Mouse (Mus musculus) cortical plate, adult 2 months (tissue): ENCODE results near the gene Eif3i. TPM values are rescaled to one million over a fixed set of nuclear protein-coding genes. Genes with fewer than 3 reads are reported as not detected.
"Not testable (repeated sequence)": the region's sequence is repeated elsewhere in the genome, so short reads cannot be mapped to it uniquely, and the experiment has no call there.

Experiments used
- H3K27ac ChIP-seq: fragments of 200-500 bp; 2 replicates; pipeline ENCODE4 v1.5.1; 2012; ENCODE audit warnings: low read length, control low read depth, inconsistent platforms; ENCODE audit not compliant: insufficient read depth
- H3K4me1 ChIP-seq: fragments of 200-500 bp; 2 replicates; pipeline ENCODE4 v1.6.1; 2011; ENCODE audit warnings: low read length; ENCODE audit not compliant: control insufficient read depth, insufficient read depth
- H3K4me3 ChIP-seq: fragments of 200-500 bp; 2 replicates; pipeline ENCODE4 v1.5.1; 2011; ENCODE audit warnings: mild to moderate bottlenecking, low read length, control low read depth; ENCODE audit not compliant: insufficient read depth
- CTCF ChIP-seq: fragments of 200-500 bp; IDR thresholded peaks from 2 replicates; pipeline ENCODE4 v1.5.1; 2011; ENCODE audit warnings: mild to moderate bottlenecking, control low read depth, low read length; ENCODE audit not compliant: insufficient read depth; ENCODE audit errors: extremely low read depth
- POLR2A ChIP-seq: fragments of 200-500 bp; IDR thresholded peaks from 2 replicates; pipeline ENCODE4 v1.6.1; 2011; ENCODE audit warnings: mild to moderate bottlenecking, low read length, control low read depth; ENCODE audit not compliant: insufficient read depth; ENCODE audit errors: extremely low read depth
- polyA plus RNA-seq: library from polyadenylated mRNA; depleted of rRNA; stranded (reverse); fragments of >200 nt; gene quantifications from 2 replicates; pipeline ENCODE4 v1.2.3, GENCODE M21; 2012

Eif3i gene
- polyA plus RNA-seq, 1 experiment: 228 TPM

DNA sequence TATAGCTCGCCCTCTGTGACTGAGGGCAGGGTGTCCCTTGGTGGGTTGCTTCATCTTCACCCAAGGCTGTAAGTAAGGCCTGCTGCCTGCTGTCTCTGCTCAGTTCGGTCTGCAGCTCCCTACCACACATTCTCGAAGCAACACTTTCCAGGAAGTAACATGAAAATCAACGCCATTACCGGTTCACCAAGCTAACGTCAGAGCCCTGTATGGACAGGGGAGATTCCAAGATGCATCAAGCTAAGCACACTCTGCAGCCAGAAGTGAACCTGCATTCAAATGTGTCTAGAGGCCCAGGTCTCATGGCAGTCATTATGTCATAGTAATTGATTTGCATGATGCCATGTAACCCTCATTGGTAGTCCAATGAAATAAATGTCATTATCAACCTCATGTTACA is 30.4 kb downstream of the Eif3i start:
- no peak overlapping the region for H3K27ac ChIP-seq
- TF ChIP-seq CTCF (no peak), POLR2A (no peak)
- H3K4me1 ChIP-seq: no peaks in the 10 kb centered on the region
- no peak overlapping the region for H3K4me3 ChIP-seq

DNA sequence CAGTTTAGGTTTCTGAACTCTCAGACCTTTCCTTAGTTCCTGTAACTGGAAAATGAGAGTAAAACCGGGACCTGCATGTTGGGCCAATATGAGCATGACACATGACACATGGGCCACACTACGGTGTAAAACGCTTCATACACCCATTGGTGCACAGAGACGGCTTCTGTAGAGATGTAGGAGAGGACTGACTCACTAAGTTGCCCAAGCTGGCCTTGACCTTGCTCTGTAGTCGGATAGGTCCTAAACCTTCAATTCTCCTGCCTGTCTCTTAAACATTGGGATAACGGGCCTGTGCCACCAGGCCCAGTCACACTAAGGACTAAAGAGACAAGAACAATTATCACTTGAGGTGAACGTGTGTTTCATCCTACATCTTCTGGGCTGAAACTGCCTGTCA is 32.1 kb downstream of the Eif3i start:
- Histone ChIP-seq H3K4me1 (no peaks in the 10 kb centered on the region), H3K27ac (no peak overlapping the region), H3K4me3 (no peak overlapping the region)
- TF ChIP-seq POLR2A: no peak
- TF ChIP-seq CTCF: no peak

DNA sequence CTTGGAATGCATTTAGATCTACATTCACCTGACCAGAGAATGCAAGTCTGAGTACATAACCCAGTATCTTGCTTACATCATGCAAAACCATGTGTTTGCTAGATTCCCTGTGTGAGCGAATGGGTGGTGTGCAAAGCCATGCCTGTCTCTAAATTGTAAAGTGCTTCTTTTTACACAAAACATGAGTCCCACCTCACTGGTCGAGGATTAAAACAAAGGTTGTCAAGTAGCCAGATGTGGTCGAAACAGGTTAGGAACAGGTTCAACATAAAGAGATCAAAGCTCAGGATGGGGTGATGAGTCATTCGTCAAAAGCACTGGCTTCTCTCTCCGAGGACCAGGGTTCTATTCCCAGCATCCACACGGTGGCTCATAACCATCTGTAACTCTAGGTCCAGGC is 35.3 kb downstream of the Eif3i start:
- no peak for TF ChIP-seq CTCF
- TF ChIP-seq POLR2A: no peak
- Histone ChIP-seq H3K4me3 (no peak overlapping the region), H3K27ac (no peak overlapping the region), H3K4me1 (no peaks in the 10 kb centered on the region)

DNA sequence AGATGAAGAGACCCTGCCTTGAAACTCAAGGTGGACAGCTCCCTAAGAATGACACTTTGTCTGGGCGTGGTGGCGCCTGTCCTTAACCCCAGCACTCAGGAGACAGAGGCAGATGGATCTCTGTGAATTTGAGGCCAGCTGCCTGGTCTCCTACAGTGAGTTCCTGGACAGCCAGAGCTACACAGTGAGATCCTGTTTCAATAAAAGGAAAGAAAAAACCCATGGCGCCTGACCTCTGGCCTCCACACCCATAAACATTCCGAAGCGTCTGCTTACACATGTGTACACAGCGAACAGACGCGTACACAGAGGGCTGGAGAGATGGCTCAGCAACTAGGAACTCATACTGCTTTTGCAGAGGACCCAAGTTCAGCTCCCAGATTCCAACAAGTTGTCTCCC is 36.7 kb downstream of the Eif3i start:
- Histone ChIP-seq H3K27ac (no peak overlapping the region), H3K4me1 (no peaks in the 10 kb centered on the region), H3K4me3 (no peak overlapping the region)
- TF ChIP-seq CTCF (no peak), POLR2A (no peak)

DNA sequence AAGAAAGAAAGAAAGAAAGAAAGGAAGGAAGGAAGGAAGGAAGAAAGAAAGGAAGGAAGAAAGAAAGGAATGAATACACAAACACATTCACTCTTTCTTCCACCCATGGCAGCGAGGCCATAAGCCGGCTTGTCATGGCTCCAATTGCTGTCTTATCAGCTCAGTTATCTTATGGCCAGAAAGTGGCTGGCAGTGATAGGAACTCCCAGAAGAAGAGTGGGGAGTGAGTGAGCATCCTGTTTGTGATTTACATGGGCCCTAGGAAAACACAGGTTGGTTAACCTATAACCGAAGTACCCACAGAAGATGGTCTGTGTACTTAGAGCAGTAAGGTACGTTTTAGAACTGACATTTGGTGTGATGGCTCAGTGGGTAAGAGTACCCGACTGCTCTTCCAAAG is 39.3 kb downstream of the Eif3i start:
- H3K4me3 ChIP-seq: no peak overlapping the region
- no peak for TF ChIP-seq POLR2A
- no peak for TF ChIP-seq CTCF
- H3K27ac ChIP-seq: no peak overlapping the region
- H3K4me1 ChIP-seq: no peaks in the 10 kb centered on the region; the same call in 1 of the 2 replicates

DNA sequence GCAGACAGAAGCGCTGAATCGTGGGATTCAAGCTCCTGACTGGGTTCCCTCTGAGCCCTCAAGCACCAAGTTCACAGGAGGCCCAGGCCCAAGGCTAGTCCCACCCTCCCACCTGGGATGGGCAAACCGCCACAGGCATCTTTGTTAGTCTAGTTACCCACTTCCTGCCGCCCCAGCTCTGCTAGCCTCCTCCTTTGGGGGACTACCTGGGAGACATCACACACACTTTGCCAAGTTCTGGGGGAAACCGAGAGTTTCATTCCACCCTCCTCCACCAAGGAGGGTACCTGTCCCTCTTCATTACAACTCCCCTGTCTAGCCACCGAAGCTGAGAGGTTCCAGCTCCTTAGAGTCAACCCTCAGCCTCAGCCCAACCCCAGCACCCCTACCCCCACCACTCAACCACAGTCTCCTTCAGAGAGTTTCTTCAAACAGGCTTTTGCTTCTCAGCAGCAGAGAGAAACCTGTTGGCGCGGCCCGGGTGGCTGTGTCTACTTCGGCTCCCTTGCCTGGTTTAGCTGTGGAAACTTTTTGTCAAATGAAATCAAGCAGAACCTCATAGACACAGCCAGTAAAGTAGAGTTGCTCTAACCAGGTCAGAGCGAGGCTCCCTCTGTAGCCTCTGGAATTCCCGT is 42.0 kb downstream of the Eif3i start:
- TF ChIP-seq CTCF (no peak), POLR2A (no peak)
- Histone ChIP-seq H3K4me3 (no peak overlapping the region), H3K27ac (no peak overlapping the region), H3K4me1 (no peaks in the 10 kb centered on the region; the same call in 1 of the 2 replicates)

DNA sequence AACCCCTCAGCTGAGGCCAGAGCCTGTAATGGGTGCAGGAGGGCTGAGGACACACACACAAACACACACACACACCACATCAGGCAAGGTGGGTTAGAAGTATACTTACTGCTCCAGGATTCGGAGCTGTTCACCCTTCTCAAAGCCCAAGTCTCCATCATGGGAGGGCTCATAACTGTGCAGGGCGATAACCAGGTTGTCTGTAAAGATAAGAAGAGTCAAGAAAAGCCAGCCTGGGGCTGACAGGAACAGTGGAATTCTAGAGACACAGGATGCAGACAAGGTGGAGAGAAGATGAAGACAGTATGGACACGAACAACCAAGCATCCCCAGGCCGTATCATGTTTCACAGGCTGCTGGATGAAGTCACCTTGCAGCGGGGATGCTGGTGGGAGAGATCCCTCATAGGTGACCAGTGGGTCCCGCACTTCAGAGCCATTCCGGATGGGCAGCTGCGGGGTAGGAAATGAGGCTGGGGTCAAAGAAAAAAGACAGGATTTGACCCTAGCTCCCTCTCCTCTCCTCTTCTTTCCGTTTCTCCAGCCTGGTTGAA is 43.1 kb downstream of the Eif3i start:
- no peaks in the 10 kb centered on the region; the same call in 1 of the 2 replicates for H3K4me1 ChIP-seq
- no peak overlapping the region; the same call in 1 of the 2 replicates for H3K4me3 ChIP-seq
- no peak for TF ChIP-seq POLR2A
- TF ChIP-seq CTCF: no peak
- no peak overlapping the region for H3K27ac ChIP-seq

DNA sequence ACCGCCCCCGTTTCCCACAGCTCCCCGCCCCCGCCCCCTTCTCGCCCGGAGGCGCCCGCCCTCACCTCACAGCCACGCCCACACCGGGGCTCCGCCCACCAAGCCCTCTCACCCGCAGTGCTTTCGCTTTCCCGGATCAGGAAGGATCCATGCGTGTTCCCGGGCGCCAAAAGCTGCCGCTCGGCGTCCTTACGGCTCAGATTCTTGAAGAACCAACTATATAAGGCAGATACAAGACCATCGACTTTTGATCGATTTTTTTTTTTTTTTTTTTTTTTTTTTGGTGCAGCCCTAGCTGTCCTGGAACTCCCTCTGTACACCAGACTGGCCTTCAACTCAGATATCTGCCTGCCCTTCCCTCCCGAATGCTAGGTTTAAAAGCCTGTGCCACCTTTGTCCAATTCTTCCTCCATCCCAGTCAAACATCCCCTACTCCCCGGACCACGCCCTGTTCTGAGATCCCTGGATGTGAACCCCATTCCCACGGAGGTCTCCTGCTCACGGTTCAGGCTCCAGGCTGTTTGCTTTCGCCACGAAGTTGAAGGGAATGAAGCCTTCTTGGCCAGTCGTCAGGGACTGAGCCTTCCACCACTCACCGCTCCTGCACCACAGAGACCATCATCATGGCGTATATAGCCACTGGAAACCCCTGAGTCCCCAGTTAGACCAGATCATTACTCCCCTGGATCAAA is 43.8 kb downstream of the Eif3i start:
- Histone ChIP-seq H3K4me3 (peak overlapping the region; percentile 53), H3K27ac (no peak overlapping the region), H3K4me1 (no peaks in the 10 kb centered on the region; the same call in 1 of the 2 replicates)
- TF ChIP-seq POLR2A (peak; percentile 71; the same call in 1 of the 2 replicates), CTCF (no peak)

DNA sequence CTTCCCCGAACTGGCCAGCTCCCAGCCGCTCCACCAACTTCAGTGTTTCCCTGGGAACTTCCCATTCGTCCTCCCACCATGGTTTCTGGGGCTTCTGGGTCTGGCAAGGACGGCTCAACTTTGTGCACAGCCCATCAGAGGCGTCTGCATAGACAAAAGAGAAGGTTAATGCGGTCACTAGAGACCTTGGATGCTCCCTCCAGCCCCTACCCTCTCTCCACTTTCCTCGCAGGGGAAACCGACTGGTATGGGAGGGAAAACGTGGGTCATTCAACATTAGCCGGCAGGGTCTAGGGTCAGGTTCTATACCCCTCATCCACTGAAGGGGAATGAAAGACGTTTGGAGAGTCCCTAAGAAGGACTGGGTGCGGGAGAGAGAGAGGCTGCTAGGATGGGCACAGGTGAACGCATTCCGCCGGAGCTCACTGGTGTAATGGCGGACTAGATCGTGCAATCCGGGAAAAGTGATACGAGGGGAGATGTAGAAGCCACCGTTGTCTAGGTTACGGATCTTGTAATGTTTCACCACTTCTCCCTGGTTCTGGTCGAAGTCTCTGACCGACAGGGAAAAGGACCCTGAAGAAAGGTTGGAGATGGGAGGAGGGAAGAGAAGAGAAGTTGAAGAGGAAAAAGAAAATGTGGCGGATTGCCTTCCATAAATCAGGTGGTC is 44.5 kb downstream of the Eif3i start:
- TF ChIP-seq POLR2A (no peak), CTCF (no peak)
- Histone ChIP-seq H3K27ac (no peak overlapping the region), H3K4me1 (no peaks in the 10 kb centered on the region; the same call in 1 of the 2 replicates), H3K4me3 (peak overlapping the region; percentile 53)

DNA sequence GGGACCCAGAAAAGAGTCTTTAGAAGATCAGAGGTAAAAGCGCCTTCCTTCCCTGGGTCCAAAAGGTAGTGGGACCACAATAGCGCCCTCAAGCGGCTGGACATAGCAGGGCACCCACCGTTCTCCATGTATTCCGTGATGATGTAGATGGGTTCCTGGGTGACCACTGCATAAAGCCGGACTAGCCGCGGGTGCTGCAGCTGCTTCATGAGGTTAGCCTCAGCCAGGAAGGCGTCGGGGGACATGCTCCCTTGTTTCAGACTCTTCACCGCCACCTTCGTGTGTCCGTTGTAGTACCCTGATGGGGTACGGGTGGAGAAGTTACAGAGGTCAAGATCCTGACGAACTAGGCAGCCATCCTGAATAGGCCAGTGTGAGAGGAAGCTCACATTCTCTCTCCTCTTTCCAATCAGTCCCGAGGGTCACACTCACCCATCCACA is 45.0 kb downstream of the Eif3i start:
- Histone ChIP-seq H3K27ac (no peak overlapping the region), H3K4me3 (peak overlapping the region; percentile 53), H3K4me1 (no peaks in the 10 kb centered on the region; the same call in 1 of the 2 replicates)
- TF ChIP-seq CTCF: peak; percentile 44
- TF ChIP-seq POLR2A: no peak

DNA sequence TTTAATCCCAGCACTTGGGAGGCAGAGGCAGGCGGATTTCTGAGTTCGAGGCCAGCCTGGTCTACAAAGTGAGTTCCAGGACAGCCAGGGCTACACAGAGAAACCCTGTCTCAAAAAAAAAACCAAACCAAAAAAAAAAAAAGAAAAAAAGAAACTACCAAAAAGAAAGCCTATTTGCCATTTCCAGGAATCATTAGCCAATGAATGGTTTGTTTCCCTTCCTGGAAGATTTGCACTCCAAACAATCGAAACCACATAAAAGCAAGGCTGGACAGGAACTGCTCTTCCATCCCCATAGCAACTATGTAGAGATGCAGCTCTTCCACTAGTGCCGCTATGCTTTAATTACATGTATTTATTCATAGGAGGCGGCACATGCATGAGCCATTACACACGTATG is 45.9 kb downstream of the Eif3i start:
- H3K4me1 ChIP-seq, H3K4me3 ChIP-seq, H3K27ac ChIP-seq: not testable (repeated sequence)
